Mouse (Mus musculus) embryonic facial prominence, embryonic 11.5 days (tissue): ENCODE measurements around the gene Fgf18. TPM values are rescaled to one million over a fixed set of nuclear protein-coding genes. Genes with fewer than 3 reads are reported as not detected.
A peak's percentile ranks its signal among the peaks of the same experiment; 100 is the strongest.

Experiments
- ATAC-seq: fragments of 200-750 bp; cut with Nextera tagmentation; replicated peaks from 2 replicates; pipeline ENCODE4 v1.8.0; 2017; ENCODE audit warnings: low read depth; ENCODE audit not compliant: insufficient number of reproducible peaks, low FRiP score, low TSS enrichment
- DNase-seq: peaks from one replicate; pipeline ENCODE4 v3.0.0-alpha.2; 2015; ENCODE audit warnings: low spot score
- H3K27ac ChIP-seq: fragments of 300-500 bp; sonication (generic); replicated peaks from 2 replicates; pipeline ENCODE4 v1.5.1; 2014; ENCODE audit warnings: mild to moderate bottlenecking, low read depth, low read length, control low read depth
- H3K27me3 ChIP-seq: fragments of 300-500 bp; sonication (generic); 2 replicates; pipeline ENCODE4 v1.6.1; 2014; ENCODE audit warnings: mild to moderate bottlenecking, low read length, moderate library complexity, mixed read lengths; ENCODE audit not compliant: control insufficient read depth, insufficient read depth
- H3K36me3 ChIP-seq: fragments of 300-500 bp; sonication (generic); replicated peaks from 2 replicates; pipeline ENCODE4 v1.6.1; 2014; ENCODE audit warnings: low read depth, mild to moderate bottlenecking, low read length, moderate library complexity, mixed read lengths; ENCODE audit not compliant: control insufficient read depth, insufficient read depth
- H3K4me1 ChIP-seq: fragments of 300-500 bp; sonication (generic); 2 replicates; pipeline ENCODE4 v1.6.1; 2014; ENCODE audit warnings: low read length, mixed read lengths; ENCODE audit not compliant: control insufficient read depth, insufficient read depth
- H3K4me2 ChIP-seq: fragments of 300-500 bp; sonication (generic); 2 replicates; pipeline ENCODE4 v1.6.1; 2014; ENCODE audit warnings: low read depth, mild to moderate bottlenecking, control low read depth, low read length, moderate library complexity
- H3K4me3 ChIP-seq: fragments of 300-500 bp; sonication (generic); 2 replicates; pipeline ENCODE4 v1.5.1; 2014; ENCODE audit warnings: low read depth, low read length, control low read depth
- H3K9ac ChIP-seq: fragments of 300-500 bp; sonication (generic); replicated peaks from 2 replicates; pipeline ENCODE4 v1.6.1; 2014; ENCODE audit warnings: mild to moderate bottlenecking, control low read depth, low read length
- H3K9me3 ChIP-seq: fragments of 300-500 bp; sonication (generic); replicated peaks from 2 replicates; pipeline ENCODE4 v1.6.1; 2016; ENCODE audit warnings: mild to moderate bottlenecking, low read length, inconsistent platforms, mixed read lengths; ENCODE audit not compliant: control insufficient read depth
- WGBS: fragments of 180-500 bp; shearing (Covaris S2); extraction: QIAGEN DNeasy Blood & Tissue Kit; methylation state at CpG from one replicate; pipeline ENCODE4 v1.1.7; 2014; 5-methylcytosine and 5-hydroxymethylcytosine counted together
- polyA plus RNA-seq: library from polyadenylated mRNA; unstranded; fragments of >200 nt; fragmentation: Nextera tagmentation; extraction: Ambion mirVana; gene quantifications from 2 replicates; pipeline ENCODE4 v1.2.1, GENCODE M21; 2014

Gene Fgf18
- polyA plus RNA-seq, 1 experiment from 2014 or later, result 4.0 TPM

DNA sequence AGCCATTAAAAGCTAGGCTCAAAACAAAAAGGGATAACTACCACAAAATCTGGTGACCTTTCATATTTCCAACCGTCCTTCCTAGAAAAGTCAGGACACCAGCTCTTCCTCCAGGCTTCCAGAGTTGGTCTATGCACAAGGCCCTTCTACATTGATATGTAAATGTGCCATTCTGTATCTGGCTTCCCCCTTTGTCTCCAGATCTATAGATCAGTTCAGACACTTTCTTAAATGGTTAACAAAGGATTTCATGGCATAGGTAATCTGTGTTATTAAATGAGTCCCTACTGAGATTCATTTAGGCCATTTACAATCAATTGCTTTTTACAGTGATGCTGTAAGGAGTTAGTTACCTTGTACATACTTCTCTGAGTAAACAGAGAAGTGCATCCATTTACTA lies 32.6 kb upstream of the Fgf18 start:
- 34% methylated on average over 1 of the region's 1 CpGs for WGBS
- H3K27me3 ChIP-seq, result peaks cover 3% of the 10 kb centered on the region; the same call in 1 of the 2 replicates
- no peak overlapping the region for H3K27ac ChIP-seq
- H3K4me2 ChIP-seq, result no peak overlapping the region
- H3K36me3 ChIP-seq, result no peaks in the 10 kb centered on the region
- DNase-seq, result no peak
- no peak overlapping the region for H3K4me3 ChIP-seq
- no peaks in the 10 kb centered on the region for H3K9me3 ChIP-seq
- no peak overlapping the region for H3K9ac ChIP-seq
- peaks cover 4% of the 10 kb centered on the region; the same call in 1 of the 2 replicates for H3K4me1 ChIP-seq
- ATAC-seq, result no peak

DNA sequence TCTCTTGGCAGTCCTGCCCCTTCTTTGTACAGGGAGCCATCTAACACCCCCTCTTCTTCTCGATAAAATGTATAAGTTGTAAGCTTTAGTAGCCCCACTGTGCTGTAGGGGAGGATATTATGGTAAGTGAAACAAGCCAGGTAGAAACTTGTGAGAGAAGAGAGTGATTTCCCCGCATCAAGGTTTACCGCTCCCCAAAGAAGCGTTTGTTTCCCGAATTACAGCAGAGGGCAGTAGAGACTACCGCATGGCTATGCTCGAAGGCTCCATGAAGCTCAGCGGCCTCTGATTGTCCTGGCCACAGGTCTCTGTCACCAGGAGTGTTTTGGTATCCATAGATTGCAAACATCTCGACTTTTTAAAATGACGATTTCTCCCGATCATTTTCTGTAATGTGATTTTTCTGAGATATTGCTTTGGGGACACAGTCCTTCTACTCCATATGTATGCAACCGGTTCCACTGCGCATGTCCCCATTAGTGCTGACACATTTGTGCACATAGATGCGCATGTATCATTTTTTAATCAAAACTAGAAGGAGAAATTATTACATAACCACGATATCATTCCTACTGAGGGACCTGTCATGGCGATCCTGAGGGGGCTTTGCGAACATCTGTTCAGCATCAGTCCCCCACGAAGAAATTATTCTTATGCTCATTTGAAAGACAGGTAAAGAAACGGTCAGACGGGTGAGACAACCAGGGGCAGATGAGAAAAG lies 29.5 kb upstream of the Fgf18 start:
- peaks cover 3% of the 10 kb centered on the region; the same call in 1 of the 2 replicates for H3K27me3 ChIP-seq
- no peaks in the 10 kb centered on the region for H3K36me3 ChIP-seq
- no peak overlapping the region for H3K27ac ChIP-seq
- WGBS, result 31% methylated on average over 20 of the region's 20 CpGs
- no peak overlapping the region for H3K4me3 ChIP-seq
- H3K4me1 ChIP-seq, result peaks cover 4% of the 10 kb centered on the region; the same call in 1 of the 2 replicates
- H3K9me3 ChIP-seq, result no peaks in the 10 kb centered on the region
- DNase-seq (peak; percentile 81), ATAC-seq (peak; percentile 56; the same call in 1 of the 2 replicates)
- no peak overlapping the region for H3K9ac ChIP-seq
- no peak overlapping the region for H3K4me2 ChIP-seq

DNA sequence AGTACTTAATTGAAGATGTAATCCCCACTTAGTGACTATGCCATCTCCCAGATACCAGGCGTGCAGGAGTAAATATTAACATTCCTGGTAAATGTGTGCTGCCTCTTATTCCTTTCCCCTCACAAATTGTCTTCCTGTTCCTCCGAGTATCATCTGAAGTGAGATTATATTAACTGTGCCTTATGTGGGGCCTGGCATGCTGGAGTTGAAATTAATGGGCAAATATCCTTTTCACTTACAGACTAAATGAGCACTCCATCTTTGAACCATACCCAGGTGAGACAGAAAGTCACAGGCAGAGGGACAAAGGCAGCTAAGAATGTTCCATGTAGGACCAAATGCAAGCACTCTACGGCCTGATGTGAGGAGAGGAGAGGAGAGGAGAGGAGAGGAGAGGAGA lies 28.6 kb upstream of the Fgf18 start:
- Histone ChIP-seq H3K9ac (no peak overlapping the region), H3K4me2 (no peak overlapping the region), H3K27ac (no peak overlapping the region), H3K4me3 (no peak overlapping the region), H3K4me1 (peaks cover 3% of the 10 kb centered on the region; the same call in 1 of the 2 replicates), H3K36me3 (no peaks in the 10 kb centered on the region), H3K27me3 (peaks cover 3% of the 10 kb centered on the region; the same call in 1 of the 2 replicates), H3K9me3 (no peaks in the 10 kb centered on the region)
- DNase-seq (no peak), ATAC-seq (no peak)
- WGBS, result 68% methylated on average over 2 of the region's 3 CpGs

DNA sequence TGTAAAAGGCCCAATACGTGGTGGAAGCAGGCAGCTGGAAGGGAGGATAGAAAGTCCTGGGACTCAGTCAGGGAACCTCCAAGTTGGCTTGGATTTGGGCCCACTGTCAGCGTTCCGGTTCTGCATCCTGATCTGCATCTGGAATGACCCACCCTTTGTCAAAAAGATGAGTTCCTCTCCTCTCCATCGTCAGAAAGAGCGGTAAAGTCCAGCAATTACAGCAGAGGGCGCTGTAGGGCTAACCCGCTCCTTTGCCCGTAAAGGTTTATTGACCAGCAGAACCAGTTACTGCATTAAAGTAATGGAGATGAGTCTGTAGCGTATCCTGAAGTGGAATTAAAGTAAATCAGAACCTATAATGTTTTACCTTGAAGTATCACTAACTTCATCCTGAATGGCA lies 23.3 kb upstream of the Fgf18 start:
- H3K4me1 ChIP-seq, result no peaks in the 10 kb centered on the region
- no peaks in the 10 kb centered on the region for H3K36me3 ChIP-seq
- WGBS, result 14% methylated on average over 9 of the region's 9 CpGs
- no peaks in the 10 kb centered on the region for H3K27me3 ChIP-seq
- no peak overlapping the region for H3K27ac ChIP-seq
- H3K4me3 ChIP-seq, result no peak overlapping the region
- no peak overlapping the region for H3K9ac ChIP-seq
- no peak overlapping the region for H3K4me2 ChIP-seq
- DNase-seq, result peak; percentile 68
- no peak for ATAC-seq
- no peaks in the 10 kb centered on the region for H3K9me3 ChIP-seq

DNA sequence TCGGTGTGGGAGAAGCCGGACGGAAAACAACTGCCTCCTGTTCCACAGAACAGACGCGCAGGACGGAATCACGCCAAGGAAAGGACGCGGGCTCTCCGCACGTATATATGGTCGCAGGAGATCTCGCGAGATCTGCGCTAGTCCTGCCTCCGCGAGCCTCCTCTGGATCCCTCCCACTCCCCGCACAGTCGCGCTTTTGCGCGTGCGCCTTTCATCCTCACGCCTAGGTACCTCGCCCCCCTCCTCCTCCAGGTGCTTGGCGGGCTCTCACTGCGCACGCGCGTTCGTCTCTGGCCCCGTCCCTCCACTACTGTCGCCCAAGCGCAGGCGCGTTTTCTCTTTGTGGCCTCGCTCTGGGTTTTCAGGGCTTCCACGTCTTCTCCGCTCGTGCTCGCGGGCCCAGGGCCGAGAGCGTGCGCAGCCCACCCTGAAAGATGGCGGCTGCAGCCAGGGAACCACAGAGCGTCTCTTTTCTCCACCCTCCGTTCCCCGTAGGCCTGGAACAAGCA lies 15.9 kb upstream of the Fgf18 start, which contains the start of gene Npm1:
TSS of gene Npm1 (minus strand) at position 209 of the 509 bp plus-strand sequence.
- Histone ChIP-seq H3K27me3 (no peaks in the 10 kb centered on the region), H3K9ac (peak within 1 kb of the TSS; percentile 97), H3K36me3 (peaks cover 6% of the 10 kb centered on the region; the same call in 1 of the 2 replicates), H3K4me2 (peak within 1 kb of the TSS; percentile 53), H3K27ac (peak within 1 kb of the TSS; percentile 88), H3K4me1 (no peaks in the 10 kb centered on the region), H3K9me3 (no peaks in the 10 kb centered on the region), H3K4me3 (peak within 1 kb of the TSS; percentile 100)
- ATAC-seq, result peak; percentile 95
- 2% methylated on average over 49 of the region's 49 CpGs for WGBS
- DNase-seq, result peak; percentile 100

DNA sequence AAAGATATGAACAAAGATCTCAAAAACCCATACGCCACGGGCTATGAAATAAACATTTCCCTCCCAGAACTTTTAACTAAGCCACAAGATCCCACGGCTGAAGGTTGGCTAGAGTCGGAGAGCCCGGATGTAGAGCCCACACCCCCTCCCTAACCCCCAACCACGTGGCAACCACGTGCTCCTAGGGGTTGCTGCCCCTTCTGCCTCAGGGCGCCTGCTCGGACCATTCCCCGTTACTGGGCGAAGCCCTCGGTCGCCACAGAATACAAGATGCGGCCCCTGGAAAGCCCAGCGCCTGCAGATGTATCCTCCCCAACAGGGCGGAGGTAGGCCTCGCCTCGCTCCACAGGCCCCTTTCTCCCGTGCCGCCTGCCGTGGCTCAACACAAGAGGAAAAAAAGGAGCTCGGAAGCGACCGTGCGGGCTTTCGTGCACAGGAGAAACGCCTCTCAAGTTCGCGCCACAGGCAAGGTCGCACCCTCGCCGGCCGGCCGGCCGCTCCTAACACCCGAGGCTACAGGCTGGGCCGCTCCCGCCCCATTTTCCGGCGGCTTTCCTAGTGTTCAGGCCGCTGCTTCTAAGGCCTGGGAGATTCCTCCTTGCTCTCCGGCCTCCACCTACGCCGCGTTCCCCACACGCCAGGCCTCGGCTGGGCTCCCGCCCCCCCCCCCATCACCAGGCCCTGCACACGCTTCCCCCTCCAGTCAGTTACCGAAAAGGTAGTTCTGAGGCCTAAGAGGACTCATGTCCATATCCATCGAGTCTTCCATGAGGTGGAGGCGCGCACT lies 15.2 kb upstream of the Fgf18 start:
- peak; percentile 86 for DNase-seq
- Histone ChIP-seq H3K4me1 (no peaks in the 10 kb centered on the region), H3K9ac (peak overlapping the region; percentile 97), H3K9me3 (no peaks in the 10 kb centered on the region), H3K4me2 (peak overlapping the region; percentile 53), H3K4me3 (peak overlapping the region; percentile 100), H3K27me3 (no peaks in the 10 kb centered on the region), H3K27ac (peak overlapping the region; percentile 81), H3K36me3 (peaks cover 6% of the 10 kb centered on the region; the same call in 1 of the 2 replicates)
- WGBS, result 2% methylated on average over 52 of the region's 53 CpGs
- ATAC-seq, result peak; percentile 66

DNA sequence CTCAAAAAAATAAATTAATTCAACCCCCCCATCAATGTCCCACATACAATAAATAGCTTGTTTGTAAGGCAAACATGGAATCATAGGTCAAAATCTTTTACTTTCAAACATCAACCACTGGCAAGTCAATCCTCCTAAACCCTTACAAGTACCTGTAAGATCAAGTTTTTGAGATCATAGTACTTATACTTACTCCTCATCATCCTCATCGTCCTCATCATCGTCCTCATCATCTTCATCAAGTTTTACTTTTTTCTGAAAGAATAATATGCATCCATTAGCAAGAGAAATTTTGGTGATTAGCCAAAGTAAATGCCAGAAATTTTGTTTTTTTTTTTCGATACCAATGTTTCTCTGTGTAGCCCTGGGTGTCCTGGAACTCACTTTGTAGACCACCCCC lies 12.5 kb upstream of the Fgf18 start:
- WGBS, result 86% methylated on average over 3 of the region's 3 CpGs
- peaks cover 11% of the 10 kb centered on the region for H3K36me3 ChIP-seq
- H3K27ac ChIP-seq, result no peak overlapping the region
- no peaks in the 10 kb centered on the region for H3K9me3 ChIP-seq
- H3K4me2 ChIP-seq, result no peak overlapping the region
- H3K4me3 ChIP-seq, result no peak overlapping the region
- no peak for ATAC-seq
- no peaks in the 10 kb centered on the region for H3K27me3 ChIP-seq
- no peak for DNase-seq
- no peaks in the 10 kb centered on the region for H3K4me1 ChIP-seq
- no peak overlapping the region for H3K9ac ChIP-seq
